ENCODE assay signal across 20 mouse cellular contexts in the genomic region with DNA sequence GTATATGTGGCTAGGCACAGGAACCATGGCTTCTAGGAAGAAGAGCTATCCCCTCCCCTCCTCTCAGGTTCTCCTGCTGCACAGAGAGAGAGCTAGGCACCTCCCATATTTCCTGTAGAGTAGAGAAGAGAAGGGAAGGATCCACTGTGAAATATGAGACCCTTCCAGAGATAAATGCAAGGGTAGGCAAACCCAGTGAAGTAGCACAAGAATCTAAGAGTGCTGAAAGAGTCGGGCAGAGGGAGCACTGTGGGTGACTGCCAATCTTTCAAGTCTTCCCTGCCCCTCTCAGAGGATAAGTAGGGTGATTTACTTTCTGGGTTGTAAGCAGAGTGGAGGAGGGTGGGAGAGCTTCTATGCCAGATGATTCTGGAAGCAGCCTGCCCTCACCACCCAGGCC.
DNase-seq lines count a peak whose midpoint lies in the region; ATAC-seq and TF ChIP-seq lines count a peak whose summit lies in the region.
"Had no signal": no experiment of that assay in that cellular context is flagged by ENCODE, and none has a peak within 500 bp of the region (broad histone marks: within the 10 kb centered on the region; RNA-seq: fewer than 3 reads in every experiment).

No protein-coding gene starts in this region.

- peak; percentile 76 for DNase-seq in heart, adult 11 months
- DNase-seq in heart, adult 8-10 months (ENCODE audit: low spot score), result no peak
- no peak for DNase-seq in kidney, adult 18-20 months
- DNase-seq in testis, postnatal 10 days (ENCODE audit: low spot score), result no peak
- no peak for DNase-seq in ovary, postnatal 10 days (ENCODE audit: low spot score)
- DNase-seq: B cell, adult 2 months; cerebellum, adult 18-20 months; cerebellum, postnatal 25 days; gastrocnemius, adult 2 months; heart, postnatal 4 days; kidney, postnatal 4 days; spleen, adult 18-20 months; thymus, adult 2 months had no signal

- H3K4me3 ChIP-seq in kidney, embryonic 16.5 days (ENCODE audit: low read length), result no peak overlapping the region
- H3K4me3 ChIP-seq in testis, adult 2 months (ENCODE audit: control insufficient read depth, low read depth, low read length), result no peak overlapping the region
- H3K4me3 ChIP-seq: gastrocnemius, adult 2 months; liver, embryonic 12.5 days; midbrain, embryonic 15.5 days; myocyte had no signal

- no peaks in the 10 kb centered on the region for H3K27me3 ChIP-seq in kidney, embryonic 16.5 days (ENCODE audit: insufficient read depth, low read length)
- no peaks in the 10 kb centered on the region for H3K27me3 ChIP-seq in testis, adult 2 months (ENCODE audit: control insufficient read depth, insufficient read depth, low read length)
- H3K27me3 ChIP-seq: liver, embryonic 12.5 days; midbrain, embryonic 15.5 days had no signal

- no peaks in the 10 kb centered on the region for H3K36me3 ChIP-seq in kidney, embryonic 16.5 days (ENCODE audit: insufficient read depth, low read length)
- no peaks in the 10 kb centered on the region for H3K36me3 ChIP-seq in testis, adult 2 months (ENCODE audit: control insufficient read depth, insufficient read depth, low read length)
- H3K36me3 ChIP-seq: liver, embryonic 12.5 days; midbrain, embryonic 15.5 days had no signal

- peak; percentile 68 for ATAC-seq in kidney, embryonic 16.5 days (ENCODE audit: low FRiP score, low TSS enrichment)
- ATAC-seq: intestine, embryonic 16.5 days; liver, embryonic 12.5 days; lung, postnatal 0 days; midbrain, embryonic 15.5 days had no signal

- WGBS in kidney, embryonic 16.5 days, result 11% methylated on average over 1 of the region's 1 CpGs

- H3K9me3 ChIP-seq in kidney, embryonic 16.5 days (ENCODE audit: low read length), result no peaks in the 10 kb centered on the region
- H3K9me3 ChIP-seq: liver, embryonic 12.5 days; midbrain, embryonic 15.5 days had no signal

- peaks cover 49% of the 10 kb centered on the region for H3K4me1 ChIP-seq in kidney, embryonic 16.5 days (ENCODE audit: insufficient read depth, low read length)
- peaks cover 5% of the 10 kb centered on the region; the same call in 1 of the 2 replicates for H3K4me1 ChIP-seq in testis, adult 2 months (ENCODE audit: control insufficient read depth, insufficient read depth, low read length)

- no peak for TF ChIP-seq CTCF in testis, adult 2 months (IDR thresholded peaks at IDR 0.05; ENCODE audit: control insufficient read depth, insufficient read depth, insufficient replicate concordance, low read depth, low read length)

- H3K4me2 ChIP-seq in kidney, embryonic 16.5 days (replicated peaks; ENCODE audit: low read depth, low read length), result no peak overlapping the region
- H3K4me2 ChIP-seq: liver, embryonic 12.5 days; midbrain, embryonic 15.5 days had no signal

- H3K9ac ChIP-seq in kidney, embryonic 16.5 days (replicated peaks; ENCODE audit: low read length), result no peak overlapping the region
- H3K9ac ChIP-seq: liver, embryonic 12.5 days; midbrain, embryonic 15.5 days had no signal

- no peak overlapping the region for H3K27ac ChIP-seq in kidney, embryonic 16.5 days (ENCODE audit: low read length)
- H3K27ac ChIP-seq in testis, adult 2 months (ENCODE audit: control insufficient read depth, insufficient read depth, low read depth, low read length), result peak overlapping the region; percentile 46
- H3K27ac ChIP-seq: gastrocnemius, adult 2 months; liver, embryonic 12.5 days had no signal

- no peak for TF ChIP-seq POLR2A in testis, adult 2 months (IDR thresholded peaks at IDR 0.05; ENCODE audit: control insufficient read depth, low read depth, low read length)
